Mouse (Mus musculus): Measurements from ENCODE around the gene Ksr1. TPM values are rescaled to one million over a fixed set of nuclear protein-coding genes. Genes with fewer than 3 reads are reported as not detected.

The Ksr1 gene
- polyA plus RNA-seq, 1 experiment from 2014 or later: 2.8 TPM

- Histone ChIP-seq H3K36me3 (replicated peaks) (no peaks in the 10 kb centered on the region), H3K4me1 (peaks cover 42% of the 10 kb centered on the region), H3K27ac (peak overlapping the region; percentile 44; the same call in 1 of the 2 replicates), H3K9me3 (no peaks in the 10 kb centered on the region), H3K4me3 (no peak overlapping the region), H3K27me3 (ENCODE audit: poor library complexity, severe bottlenecking) (no peaks in the 10 kb centered on the region)
- DNase-seq (ENCODE audit: extremely low spot score, low spot score): no peak
- WGBS: 81% methylated on average over 11 of the region's 11 CpGs
Measured at GRCm38 (mm10) chr11:79065463-79066190, 80.6 kb downstream of the Ksr1 start.

- H3K27me3 ChIP-seq (ENCODE audit: poor library complexity, severe bottlenecking): no peaks in the 10 kb centered on the region
- peak overlapping the region; percentile 21; the same call in 1 of the 2 replicates for H3K27ac ChIP-seq
- 79% methylated on average over 8 of the region's 8 CpGs for WGBS
- H3K4me1 ChIP-seq: peaks cover 29% of the 10 kb centered on the region
- no peak overlapping the region for H3K4me3 ChIP-seq
- H3K36me3 ChIP-seq (replicated peaks): no peaks in the 10 kb centered on the region
- H3K9me3 ChIP-seq: no peaks in the 10 kb centered on the region
- DNase-seq (ENCODE audit: extremely low spot score, low spot score): no peak
Measured at GRCm38 (mm10) chr11:79064311-79064710, 81.9 kb downstream of the Ksr1 start.

GRCm38 (mm10) chr11:79063616-79064015 is 82.6 kb downstream of the Ksr1 start:
- H3K27ac ChIP-seq: peak overlapping the region; percentile 20; the same call in 1 of the 2 replicates
- 92% methylated on average over 7 of the region's 7 CpGs for WGBS
- H3K36me3 ChIP-seq (replicated peaks): no peaks in the 10 kb centered on the region
- peaks cover 28% of the 10 kb centered on the region for H3K4me1 ChIP-seq
- no peak for DNase-seq (ENCODE audit: extremely low spot score, low spot score)
- no peak overlapping the region for H3K4me3 ChIP-seq
- H3K9me3 ChIP-seq: no peaks in the 10 kb centered on the region
- no peaks in the 10 kb centered on the region for H3K27me3 ChIP-seq (ENCODE audit: poor library complexity, severe bottlenecking)

GRCm38 (mm10) chr11:79062897-79063296 is 83.3 kb downstream of the Ksr1 start:
- no peak overlapping the region for H3K4me3 ChIP-seq
- 91% methylated on average over 5 of the region's 5 CpGs for WGBS
- no peaks in the 10 kb centered on the region for H3K27me3 ChIP-seq (ENCODE audit: poor library complexity, severe bottlenecking)
- DNase-seq (ENCODE audit: extremely low spot score, low spot score): no peak
- no peak overlapping the region for H3K27ac ChIP-seq
- peaks cover 35% of the 10 kb centered on the region for H3K4me1 ChIP-seq
- H3K36me3 ChIP-seq (replicated peaks): no peaks in the 10 kb centered on the region
- no peaks in the 10 kb centered on the region for H3K9me3 ChIP-seq

GRCm38 (mm10) chr11:79061839-79062238 is 84.4 kb downstream of the Ksr1 start:
- Histone ChIP-seq H3K4me1 (peaks cover 45% of the 10 kb centered on the region), H3K27ac (peak overlapping the region; percentile 48; the same call in 1 of the 2 replicates), H3K4me3 (no peak overlapping the region), H3K36me3 (replicated peaks) (no peaks in the 10 kb centered on the region), H3K27me3 (ENCODE audit: poor library complexity, severe bottlenecking) (no peaks in the 10 kb centered on the region), H3K9me3 (no peaks in the 10 kb centered on the region)
- no peak for DNase-seq (ENCODE audit: extremely low spot score, low spot score)
- WGBS: 70% methylated on average over 7 of the region's 7 CpGs

GRCm38 (mm10) chr11:79059850-79060249 is 86.4 kb downstream of the Ksr1 start:
- H3K4me1 ChIP-seq: peaks cover 49% of the 10 kb centered on the region
- 0 out of 2 replicates have a peak overlapping the region, but pooled peaks have one; percentile 31 for H3K27ac ChIP-seq
- H3K4me3 ChIP-seq: no peak overlapping the region
- 80% methylated on average over 5 of the region's 5 CpGs for WGBS
- H3K27me3 ChIP-seq (ENCODE audit: poor library complexity, severe bottlenecking): no peaks in the 10 kb centered on the region
- no peaks in the 10 kb centered on the region for H3K36me3 ChIP-seq (replicated peaks)
- H3K9me3 ChIP-seq: no peaks in the 10 kb centered on the region
- DNase-seq (ENCODE audit: extremely low spot score, low spot score): no peak

GRCm38 (mm10) chr11:79059062-79059461 is 87.1 kb downstream of the Ksr1 start:
- Histone ChIP-seq H3K4me1 (peaks cover 51% of the 10 kb centered on the region), H3K9me3 (no peaks in the 10 kb centered on the region), H3K36me3 (replicated peaks) (no peaks in the 10 kb centered on the region), H3K4me3 (no peak overlapping the region), H3K27me3 (ENCODE audit: poor library complexity, severe bottlenecking) (no peaks in the 10 kb centered on the region), H3K27ac (no peak overlapping the region)
- no peak for DNase-seq (ENCODE audit: extremely low spot score, low spot score)
- 92% methylated on average over 4 of the region's 4 CpGs for WGBS

GRCm38 (mm10) chr11:79058610-79059009 is 87.6 kb downstream of the Ksr1 start:
- no peak for DNase-seq (ENCODE audit: extremely low spot score, low spot score)
- 93% methylated on average over 6 of the region's 6 CpGs for WGBS
- Histone ChIP-seq H3K27me3 (ENCODE audit: poor library complexity, severe bottlenecking) (no peaks in the 10 kb centered on the region), H3K36me3 (replicated peaks) (no peaks in the 10 kb centered on the region), H3K9me3 (no peaks in the 10 kb centered on the region), H3K4me3 (no peak overlapping the region), H3K27ac (no peak overlapping the region; the same call in 1 of the 2 replicates), H3K4me1 (peaks cover 51% of the 10 kb centered on the region)

- WGBS: 51% methylated on average over 4 of the region's 4 CpGs
Measured at GRCm38 (mm10) chr11:79057809-79058208, 88.4 kb downstream of the Ksr1 start.

GRCm38 (mm10) chr11:79056891-79057290 is 89.3 kb downstream of the Ksr1 start:
- Histone ChIP-seq H3K4me1 (peaks cover 56% of the 10 kb centered on the region), H3K36me3 (replicated peaks) (no peaks in the 10 kb centered on the region), H3K27ac (peak overlapping the region; percentile 73), H3K4me3 (no peak overlapping the region), H3K9me3 (no peaks in the 10 kb centered on the region), H3K27me3 (ENCODE audit: poor library complexity, severe bottlenecking) (no peaks in the 10 kb centered on the region)
- 89% methylated on average over 4 of the region's 4 CpGs for WGBS
- no peak for DNase-seq (ENCODE audit: extremely low spot score, low spot score)

More at GRCm38 (mm10) chr11:79057809-79058208, 88.4 kb downstream of the Ksr1 start:
- no peak overlapping the region for H3K4me3 ChIP-seq
- no peaks in the 10 kb centered on the region for H3K36me3 ChIP-seq (replicated peaks)
- peaks cover 57% of the 10 kb centered on the region for H3K4me1 ChIP-seq
- H3K27me3 ChIP-seq (ENCODE audit: poor library complexity, severe bottlenecking): no peaks in the 10 kb centered on the region
- DNase-seq (ENCODE audit: extremely low spot score, low spot score): no peak
- H3K9me3 ChIP-seq: no peaks in the 10 kb centered on the region
- H3K27ac ChIP-seq: peak overlapping the region; percentile 73

GRCm38 (mm10) chr11:79056027-79056426 is 90.2 kb downstream of the Ksr1 start:
- peaks cover 54% of the 10 kb centered on the region for H3K4me1 ChIP-seq
- H3K27ac ChIP-seq: no peak overlapping the region
- WGBS: 75% methylated on average over 2 of the region's 2 CpGs
- H3K9me3 ChIP-seq: no peaks in the 10 kb centered on the region
- H3K27me3 ChIP-seq (ENCODE audit: poor library complexity, severe bottlenecking): no peaks in the 10 kb centered on the region
- no peak for DNase-seq (ENCODE audit: extremely low spot score, low spot score)
- H3K4me3 ChIP-seq: no peak overlapping the region
- H3K36me3 ChIP-seq (replicated peaks): no peaks in the 10 kb centered on the region; the same call in 1 of the 2 replicates

GRCm38 (mm10) chr11:79055161-79055560 is 91.0 kb downstream of the Ksr1 start:
- Histone ChIP-seq H3K36me3 (replicated peaks) (no peaks in the 10 kb centered on the region; the same call in 1 of the 2 replicates), H3K27ac (peak overlapping the region; percentile 68), H3K4me3 (no peak overlapping the region), H3K9me3 (no peaks in the 10 kb centered on the region), H3K27me3 (ENCODE audit: poor library complexity, severe bottlenecking) (no peaks in the 10 kb centered on the region), H3K4me1 (peaks cover 54% of the 10 kb centered on the region)
- 89% methylated on average over 8 of the region's 8 CpGs for WGBS
- DNase-seq (ENCODE audit: extremely low spot score, low spot score): no peak
